Mouse (Mus musculus): Measurements from ENCODE around the gene Fbn1. TPM values are rescaled to one million over a fixed set of nuclear protein-coding genes. Genes with fewer than 3 reads are reported as not detected.

The Fbn1 gene
- total RNA-seq, 2 experiments from 2014 or later = 243 to 249 TPM

- intact Hi-C loops (cut with DNase I) = loop anchor here (5.0 kb wide), 1 partner anchor 103 kb away; the partner anchor contains the start of genes Fbn1 and Gm9913
- DNase-seq = peak in 1 of 2 experiments; percentile 32
Measured at GRCm38 (mm10) chr2:125404509-125405105, 103.2 kb downstream of the Fbn1 start.

- intact Hi-C loops (cut with DNase I) = loop anchor here (5.0 kb wide), 1 partner anchor 105 kb away; the partner anchor contains the start of genes Fbn1 and Gm9913
- no peak for DNase-seq
Measured at GRCm38 (mm10) chr2:125402276-125402675, 105.5 kb downstream of the Fbn1 start.

GRCm38 (mm10) chr2:125400121-125400520 lies 107.7 kb downstream of the Fbn1 start:
- no peak for DNase-seq
- intact Hi-C loops (cut with DNase I) = loop anchor here (5.0 kb wide), 1 partner anchor 107 kb away; the partner anchor contains the start of genes Fbn1 and Gm9913

- intact Hi-C loops (cut with DNase I) = no loop called here
- no peak for DNase-seq
Measured at GRCm38 (mm10) chr2:125397796-125398195, 110.0 kb downstream of the Fbn1 start.

- intact Hi-C loops (cut with DNase I) = no loop called here
- no peak for DNase-seq
Measured at GRCm38 (mm10) chr2:125394428-125395101, 113.2 kb downstream of the Fbn1 start.

DNA sequence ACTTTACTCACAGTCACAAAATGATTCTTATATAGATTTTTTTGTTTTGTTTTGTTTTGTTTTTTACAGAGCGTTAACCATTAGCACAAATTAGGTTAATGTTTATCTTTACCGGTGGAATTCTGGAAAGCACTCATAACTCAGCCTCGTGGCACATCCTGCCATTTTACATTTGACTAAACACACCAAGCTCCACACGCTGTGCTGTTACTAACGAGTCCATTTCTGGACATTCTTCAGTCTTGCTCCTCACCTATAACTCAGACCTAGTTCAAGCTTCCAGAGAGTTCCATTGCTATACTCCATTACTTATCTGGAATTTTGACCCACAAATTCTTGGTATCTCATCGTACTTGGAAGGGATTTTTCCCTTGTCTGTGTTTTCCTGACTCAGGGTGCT lies 116.2 kb downstream of the Fbn1 start:
- intact Hi-C loops (cut with DNase I) = no loop called here
- no peak for DNase-seq

DNA sequence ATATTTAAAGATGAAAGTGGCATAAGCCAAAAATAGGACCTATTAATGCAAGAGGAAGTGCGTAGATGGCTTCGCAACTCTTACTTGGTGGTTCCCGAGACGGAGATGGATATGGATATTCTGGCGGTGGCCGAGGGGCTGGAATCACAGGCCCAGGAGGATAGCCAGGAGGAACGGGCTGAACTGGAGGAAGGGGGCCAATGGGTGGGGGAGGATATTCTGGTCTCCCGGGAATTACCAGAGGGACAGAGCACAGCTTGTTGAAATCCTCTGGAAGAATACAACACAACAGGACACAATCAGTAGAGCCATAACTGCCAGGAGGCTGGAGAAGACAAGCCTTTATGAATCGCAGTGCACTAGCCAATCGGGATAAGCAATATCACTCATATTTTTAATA lies 118.0 kb downstream of the Fbn1 start:
- intact Hi-C loops (cut with DNase I) = no loop called here
- peak in 1 of 2 experiments; percentile 27 for DNase-seq

- no peak for DNase-seq
- intact Hi-C loops (cut with DNase I) = no loop called here
Measured at GRCm38 (mm10) chr2:125386221-125386965, 121.4 kb downstream of the Fbn1 start.

GRCm38 (mm10) chr2:125384941-125385340 lies 122.9 kb downstream of the Fbn1 start:
- intact Hi-C loops (cut with DNase I) = loop anchor here (5.0 kb wide), 1 partner anchor 212 kb away; no protein-coding TSS in a partner anchor
- DNase-seq = no peak

- intact Hi-C loops (cut with DNase I) = loop anchor here (5.0 kb wide), 1 partner anchor 213 kb away; no protein-coding TSS in a partner anchor
- DNase-seq = peak; percentile 31 to 37
Measured at GRCm38 (mm10) chr2:125384415-125384814, 123.4 kb downstream of the Fbn1 start.

- DNase-seq = no peak
- intact Hi-C loops (cut with DNase I) = loop anchor here (5.0 kb wide), 1 partner anchor 214 kb away; no protein-coding TSS in a partner anchor
Measured at GRCm38 (mm10) chr2:125383273-125383641, 124.5 kb downstream of the Fbn1 start.

DNA sequence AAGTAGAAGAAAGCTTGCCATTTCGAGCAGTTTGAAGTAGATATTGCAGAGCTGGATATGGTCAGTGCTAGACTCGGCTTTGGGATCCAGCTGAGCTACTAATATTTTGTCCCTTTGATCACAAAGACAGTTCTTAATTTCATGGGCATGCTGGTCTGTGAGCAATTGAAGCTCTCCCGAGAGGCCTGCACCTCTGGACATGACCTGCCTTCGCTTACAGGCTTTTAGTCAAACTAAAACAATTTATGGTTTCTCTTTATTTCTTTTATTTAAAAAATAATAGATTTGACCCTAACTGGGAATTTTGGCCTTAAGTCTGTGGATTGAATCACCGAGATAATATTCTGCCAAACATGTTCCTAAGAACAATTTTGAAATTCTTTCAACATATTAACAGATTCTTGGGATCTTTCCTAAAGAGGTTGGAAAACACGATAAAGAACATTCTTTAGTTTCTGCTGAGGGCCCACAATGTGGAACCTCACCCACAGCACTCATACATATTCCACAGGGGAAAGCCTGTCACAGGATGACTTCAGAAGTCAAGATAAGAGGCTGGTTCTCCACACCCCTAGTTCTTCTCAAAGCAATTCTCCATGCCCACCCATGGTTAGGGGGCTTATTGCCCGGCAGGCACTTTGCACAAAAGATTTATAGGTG lies 125.0 kb downstream of the Fbn1 start:
- no peak for DNase-seq
- intact Hi-C loops (cut with DNase I) = loop anchor here (5.0 kb wide), 1 partner anchor 215 kb away; no protein-coding TSS in a partner anchor

GRCm38 (mm10) chr2:125380086-125380485 lies 127.7 kb downstream of the Fbn1 start:
- intact Hi-C loops (cut with DNase I) = loop anchor here (5.0 kb wide), 1 partner anchor 217 kb away; no protein-coding TSS in a partner anchor
- no peak for DNase-seq

- DNase-seq = no peak
- intact Hi-C loops (cut with DNase I) = no loop called here
Measured at GRCm38 (mm10) chr2:125379206-125379605, 128.6 kb downstream of the Fbn1 start.

DNA sequence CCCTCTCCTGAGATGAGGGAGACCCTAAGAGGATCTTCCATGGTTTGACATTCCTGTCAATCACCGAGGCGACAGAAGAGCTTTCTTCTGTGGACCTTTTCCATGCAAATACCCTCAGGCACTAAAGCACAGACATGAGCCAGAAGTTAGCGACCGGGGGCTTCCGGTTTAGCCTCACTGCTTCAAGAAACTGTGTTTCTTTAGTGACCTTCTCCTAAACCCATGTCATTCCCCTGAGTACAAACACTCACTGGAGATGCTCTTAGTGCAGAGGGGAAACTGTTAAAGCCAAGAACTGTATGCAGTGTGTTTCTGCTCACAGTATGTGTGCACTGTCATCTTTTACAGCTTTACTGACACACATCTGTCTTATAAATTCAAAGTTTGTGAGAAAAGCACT lies 131.9 kb downstream of the Fbn1 start:
- intact Hi-C loops (cut with DNase I) = no loop called here
- DNase-seq = no peak

DNA sequence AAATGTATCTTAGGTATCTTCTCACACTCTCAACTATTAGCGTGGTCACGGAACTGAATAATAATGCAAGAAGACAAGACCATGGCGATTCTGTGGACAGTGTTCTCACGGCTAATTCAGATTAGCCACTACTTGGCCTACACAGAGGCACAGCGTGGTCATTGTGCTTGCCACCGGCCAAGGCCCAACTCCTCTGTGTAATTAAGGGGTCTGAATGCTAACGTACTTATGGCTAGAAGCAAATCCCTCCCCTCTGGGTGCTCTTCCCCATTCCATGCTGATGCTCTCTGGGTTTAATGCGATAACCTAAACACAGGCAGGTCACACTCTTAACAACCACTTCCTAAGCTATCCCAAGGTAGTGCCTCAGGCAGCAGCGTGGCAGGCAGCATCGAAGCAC lies 132.5 kb downstream of the Fbn1 start:
- intact Hi-C loops (cut with DNase I) = no loop called here
- no peak for DNase-seq

- intact Hi-C loops (cut with DNase I) = no loop called here
- no peak for DNase-seq
Measured at GRCm38 (mm10) chr2:125369666-125370065, 138.1 kb downstream of the Fbn1 start.

GRCm38 (mm10) chr2:125368616-125369015 lies 139.2 kb downstream of the Fbn1 start:
- DNase-seq = peak; percentile 70 to 77
- intact Hi-C loops (cut with DNase I) = no loop called here

DNA sequence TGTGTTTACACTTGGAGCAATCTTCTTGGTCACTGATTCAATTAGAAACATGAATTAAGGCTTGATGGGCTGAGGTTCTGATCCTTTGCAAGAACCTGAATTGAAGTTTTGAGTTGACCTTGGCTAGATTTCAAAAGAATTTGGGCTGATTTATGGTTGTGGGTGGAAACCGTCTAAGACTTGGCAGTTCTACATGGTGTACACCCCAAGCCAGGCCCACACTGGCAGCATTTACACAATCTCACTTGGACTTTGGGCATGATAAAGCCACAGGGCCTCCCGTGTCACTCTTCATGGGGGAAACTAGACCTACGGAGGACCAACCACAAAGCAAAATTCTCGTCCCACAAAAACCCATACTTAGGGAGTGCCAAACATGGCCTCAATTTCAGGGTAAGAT lies 146.1 kb downstream of the Fbn1 start:
- intact Hi-C loops (cut with DNase I) = no loop called here
- no peak for DNase-seq

DNA sequence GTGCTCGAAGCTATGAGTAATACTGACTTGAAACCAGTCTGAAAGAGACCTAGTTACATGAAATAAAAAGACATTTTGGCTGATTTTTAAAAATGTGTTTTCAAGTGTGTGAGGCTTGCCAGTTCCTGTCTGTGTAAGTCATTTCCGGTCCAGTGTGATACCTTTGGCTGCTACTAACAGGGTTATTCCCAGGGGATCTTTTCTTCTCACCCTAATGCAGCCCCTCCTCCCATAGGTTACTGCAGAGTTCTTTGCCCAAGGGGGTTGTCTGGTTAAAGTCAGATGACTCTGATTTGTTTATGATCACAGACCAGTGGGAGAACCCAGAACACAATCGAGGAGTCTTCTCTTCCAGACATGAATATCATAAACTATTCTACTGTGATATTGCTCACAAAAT lies 151.3 kb downstream of the Fbn1 start:
- intact Hi-C loops (cut with DNase I) = no loop called here
- no peak for DNase-seq

DNA sequence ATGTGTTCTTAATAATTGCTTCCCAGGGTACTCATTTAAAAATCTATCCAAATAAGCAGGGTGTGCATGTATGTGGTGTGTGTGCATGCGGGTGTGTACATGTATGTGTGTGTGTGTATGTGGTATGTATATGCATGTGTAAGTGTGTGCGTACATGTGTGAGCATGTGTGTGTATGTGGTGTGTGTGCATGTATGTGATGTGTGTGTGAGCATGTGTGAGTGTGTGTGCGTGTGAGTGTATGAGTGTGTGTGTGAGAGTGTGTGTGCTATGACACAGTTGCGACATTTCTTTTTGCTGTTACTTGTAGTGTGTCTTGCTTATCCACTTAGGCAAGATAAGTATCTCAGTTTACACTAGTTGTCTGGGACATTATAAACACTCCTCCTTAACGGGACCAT lies 151.7 kb downstream of the Fbn1 start:
- DNase-seq = no peak
- intact Hi-C loops (cut with DNase I) = no loop called here
